Mouse (Mus musculus): Measurements from ENCODE around the gene Parl.

Parl gene

DNA sequence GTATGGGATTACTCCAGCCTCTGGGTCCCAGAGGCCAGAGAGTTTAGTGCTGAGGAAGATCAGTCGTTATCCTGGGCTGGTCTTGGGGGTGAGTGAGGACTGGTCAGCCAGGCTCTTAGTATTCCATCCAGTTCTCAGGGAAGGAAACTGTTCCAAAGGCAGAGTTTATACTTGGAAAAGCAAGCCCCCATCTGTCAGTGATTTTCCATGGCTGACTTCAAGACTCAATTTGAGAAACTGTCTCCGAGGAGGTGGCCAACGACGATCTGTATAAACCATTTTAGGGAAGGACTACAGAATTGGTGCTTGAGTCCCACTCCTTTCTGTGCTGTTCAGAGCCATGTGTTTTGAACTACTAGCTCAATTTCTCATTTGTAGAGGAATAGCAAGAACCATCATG, 63.5 kb downstream of the Parl start:
- DNase-seq (ENCODE audit: extremely low read depth, insufficient read length, low spot score): no peak

DNA sequence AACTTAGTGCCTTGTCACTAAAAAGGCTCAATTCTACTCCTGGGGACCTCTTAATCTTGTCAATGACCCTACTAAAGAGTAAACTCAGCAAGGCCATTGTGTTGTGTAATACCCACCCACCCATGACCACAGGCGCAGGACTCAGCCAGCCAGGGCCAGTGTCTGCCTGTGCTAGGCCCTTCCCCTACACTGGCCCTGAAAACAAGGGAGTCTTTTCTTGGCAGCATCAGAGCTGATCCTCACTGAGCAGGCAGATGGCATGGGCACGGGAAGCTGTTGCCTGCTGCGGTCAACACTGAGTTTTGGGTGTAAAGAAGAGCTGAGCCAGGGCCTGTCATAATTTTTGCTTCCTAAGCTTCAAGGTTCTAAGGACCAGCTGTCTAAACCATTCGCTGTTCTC, 64.8 kb downstream of the Parl start:
- DNase-seq (ENCODE audit: extremely low read depth, insufficient read length, low spot score): no peak

DNA sequence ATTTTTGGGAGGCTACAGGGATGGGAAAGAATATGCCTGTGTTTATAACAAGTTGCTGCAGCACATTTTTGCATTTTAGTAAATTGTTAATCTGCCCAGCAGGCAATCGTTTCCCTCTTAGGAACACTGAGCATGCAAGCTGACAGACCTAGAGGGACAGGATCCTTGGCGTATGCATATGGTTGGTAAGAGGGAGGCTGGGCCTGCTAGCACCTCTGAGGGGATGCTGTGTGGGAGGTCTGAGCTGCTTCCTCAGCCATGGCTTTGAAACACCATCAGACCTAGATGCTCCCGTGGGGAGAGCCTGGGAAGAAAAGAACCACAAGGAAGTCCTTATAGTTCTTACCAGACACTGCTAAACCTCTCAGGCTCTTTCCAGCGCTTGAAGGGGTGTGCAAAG, 67.8 kb downstream of the Parl start:
- DNase-seq (ENCODE audit: extremely low read depth, insufficient read length, low spot score): no peak
